Mouse (Mus musculus) c-Kit-positive CD71-positive TER-119-negative erythroid progenitor cells, embryonic 14.5 days (primary cell): ENCODE measurements around the gene Mettl7a2.
"Not testable (repeated sequence)": the region's sequence is repeated elsewhere in the genome, so short reads cannot be mapped to it uniquely, and the experiment has no call there.

ENCODE experiments used
- DNase-seq: peaks from one replicate; pipeline ENCODE4 v3.0.0-alpha.2; 2013; ENCODE audit warnings: low read depth

Mettl7a2 gene

GRCm38 (mm10) chr15:100352711-100353250, at the start of gene Mettl7a2, which contains the start of gene Methig1:
Gene Mettl7a2 (plus strand): TSS chr15:100353200.
Gene Methig1 (plus strand): TSS chr15:100353149.
- no peak for DNase-seq

- DNase-seq = no peak
Observed at GRCm38 (mm10) chr15:100303428-100304018, 49.5 kb upstream of the Mettl7a2 start.

DNA sequence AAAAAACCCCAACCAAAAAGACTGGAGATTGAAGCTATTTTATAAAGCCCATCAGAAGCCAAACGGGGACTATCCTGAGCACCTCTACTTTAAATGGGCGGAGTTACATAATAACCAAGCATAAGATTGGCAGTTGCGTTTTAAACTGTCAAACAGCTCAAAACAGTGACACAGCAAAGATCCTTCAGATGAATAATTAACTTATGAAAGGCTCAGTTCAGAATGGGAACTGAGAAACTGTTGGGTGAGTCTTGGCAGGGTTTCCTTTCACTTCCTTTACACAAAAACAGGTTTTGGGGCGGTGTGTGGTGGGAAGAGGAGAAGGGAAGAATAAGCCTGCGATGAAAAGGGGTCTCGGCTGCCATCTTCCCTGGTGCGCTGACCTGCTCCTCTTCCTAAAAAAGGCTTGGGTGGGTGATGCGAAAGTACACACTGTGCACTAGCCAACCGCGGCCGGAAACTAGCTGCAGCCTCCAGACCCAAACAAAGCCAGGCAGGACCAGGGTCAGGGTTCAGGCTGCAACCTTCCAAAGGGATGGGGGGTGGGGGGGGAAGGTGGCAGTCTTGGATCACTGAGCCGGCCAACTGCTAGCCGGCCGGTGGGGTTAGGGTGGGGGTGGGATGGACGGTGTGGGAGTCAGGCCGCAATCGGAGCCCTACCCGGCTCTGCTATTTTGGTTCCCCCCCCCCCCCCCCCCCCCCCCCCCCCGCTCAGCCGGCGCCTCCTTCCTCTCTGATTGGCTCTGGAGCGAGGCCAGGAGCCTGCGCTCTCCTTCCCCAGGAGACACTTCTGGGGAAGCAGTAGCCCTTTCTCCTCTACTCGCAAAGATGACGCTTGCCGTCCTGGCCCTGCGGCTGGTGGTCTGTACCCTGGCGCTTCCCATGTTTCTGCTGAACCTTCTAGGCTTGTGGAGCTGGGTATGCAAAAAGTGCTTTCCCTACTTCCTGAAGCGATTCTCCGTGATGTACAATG, 48.7 kb upstream of the Mettl7a2 start, which contains the start of gene Mettl7a1:
Gene Mettl7a1, plus strand, starts transcription at position 122 of the 973 bp plus-strand sequence.
- peak; percentile 58 for DNase-seq

- no peak for DNase-seq
Observed at GRCm38 (mm10) chr15:100306201-100306600, 46.8 kb upstream of the Mettl7a2 start.

DNA sequence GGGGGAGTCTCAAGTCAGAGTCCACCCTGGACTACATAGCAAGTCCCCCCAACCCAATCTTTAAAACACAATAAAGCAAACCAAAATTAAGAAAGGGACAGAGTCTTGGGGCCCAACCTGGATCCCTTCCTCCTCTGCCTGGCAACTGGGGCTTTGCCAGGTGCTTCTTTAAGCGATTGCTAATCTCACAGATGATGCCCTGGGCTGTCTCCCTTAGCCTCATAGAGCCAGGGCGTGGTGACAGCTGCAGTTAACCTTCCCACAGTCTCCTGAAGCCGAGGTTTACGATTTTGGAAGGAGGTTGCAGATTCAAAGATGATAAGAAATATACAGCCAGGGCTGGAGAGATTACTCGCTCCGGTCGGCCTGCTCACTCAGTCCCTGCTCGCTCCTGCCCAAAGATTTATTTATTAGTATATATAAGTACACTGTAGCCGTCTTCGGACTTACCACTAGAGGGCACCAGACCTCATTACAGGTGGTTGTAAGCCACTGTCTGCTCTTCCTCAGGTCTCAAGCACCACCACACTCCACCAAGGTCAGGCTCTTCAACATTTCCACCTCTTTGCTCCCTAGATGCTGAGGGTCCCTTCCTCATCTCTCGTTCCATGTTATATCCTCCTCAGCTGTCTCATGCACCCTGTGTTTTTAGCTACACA, 45.4 kb upstream of the Mettl7a2 start:
- peak; percentile 46 for DNase-seq

DNA sequence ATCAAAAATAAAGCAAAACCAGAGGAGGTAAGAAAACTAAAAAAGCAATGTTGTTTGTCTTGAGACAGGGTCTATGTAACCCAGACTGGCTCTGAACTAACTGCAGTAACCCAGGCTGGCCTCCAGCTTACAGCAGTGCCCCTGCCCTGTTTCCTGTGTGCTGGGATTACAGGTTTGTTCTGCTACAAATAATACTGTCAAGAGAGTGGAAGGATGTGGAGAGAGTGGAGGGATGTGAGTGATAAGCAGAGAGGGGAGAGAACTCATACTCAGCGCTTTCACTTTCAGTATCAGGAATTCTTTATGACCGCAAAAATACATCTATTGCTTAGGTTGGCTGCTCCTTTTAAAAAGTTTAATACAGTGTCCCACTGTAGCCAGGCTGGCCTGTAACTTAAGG, 40.7 kb upstream of the Mettl7a2 start:
- no peak for DNase-seq

GRCm38 (mm10) chr15:100314448-100315145, 38.4 kb upstream of the Mettl7a2 start:
- DNase-seq = no peak

GRCm38 (mm10) chr15:100318014-100318671, 34.9 kb upstream of the Mettl7a2 start:
- DNase-seq = not testable (repeated sequence)

GRCm38 (mm10) chr15:100319884-100320283, 33.1 kb upstream of the Mettl7a2 start:
- DNase-seq = no peak

- no peak for DNase-seq
Observed at GRCm38 (mm10) chr15:100320295-100320905, 32.6 kb upstream of the Mettl7a2 start.

GRCm38 (mm10) chr15:100321134-100321533, 31.9 kb upstream of the Mettl7a2 start:
- DNase-seq = no peak

DNA sequence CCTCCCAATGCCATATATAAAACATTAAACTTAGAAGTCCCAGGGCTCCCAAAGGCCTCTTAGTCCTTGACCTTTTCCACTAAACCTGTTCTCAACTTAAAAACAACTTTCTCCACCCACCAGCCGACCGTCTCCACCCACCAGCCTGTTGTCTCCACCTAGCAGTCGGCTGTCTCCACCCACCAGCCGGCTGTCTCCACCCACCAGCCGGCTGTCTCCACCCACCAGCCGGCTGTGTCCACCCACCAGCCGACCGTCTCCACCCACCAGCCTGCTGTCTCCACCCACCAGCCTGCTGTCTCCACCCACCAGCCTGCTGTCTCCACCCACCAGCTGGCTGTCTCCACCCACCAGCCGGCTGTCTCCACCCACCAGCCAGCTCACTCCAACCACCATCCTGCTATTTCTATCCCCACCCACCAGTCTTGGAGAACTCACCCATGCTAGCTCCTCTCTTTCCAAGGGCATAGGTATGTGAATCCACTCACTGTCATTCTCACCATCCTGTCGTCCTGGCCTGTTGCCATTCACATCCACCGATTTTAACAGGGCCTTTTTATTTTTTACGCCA, 28.9 kb upstream of the Mettl7a2 start:
- no peak for DNase-seq

GRCm38 (mm10) chr15:100325235-100325634, 27.8 kb upstream of the Mettl7a2 start:
- DNase-seq = no peak

- DNase-seq = not testable (repeated sequence)
Observed at GRCm38 (mm10) chr15:100328089-100328488, 24.9 kb upstream of the Mettl7a2 start.

GRCm38 (mm10) chr15:100329336-100329735, 23.7 kb upstream of the Mettl7a2 start:
- DNase-seq = not testable (repeated sequence)

DNA sequence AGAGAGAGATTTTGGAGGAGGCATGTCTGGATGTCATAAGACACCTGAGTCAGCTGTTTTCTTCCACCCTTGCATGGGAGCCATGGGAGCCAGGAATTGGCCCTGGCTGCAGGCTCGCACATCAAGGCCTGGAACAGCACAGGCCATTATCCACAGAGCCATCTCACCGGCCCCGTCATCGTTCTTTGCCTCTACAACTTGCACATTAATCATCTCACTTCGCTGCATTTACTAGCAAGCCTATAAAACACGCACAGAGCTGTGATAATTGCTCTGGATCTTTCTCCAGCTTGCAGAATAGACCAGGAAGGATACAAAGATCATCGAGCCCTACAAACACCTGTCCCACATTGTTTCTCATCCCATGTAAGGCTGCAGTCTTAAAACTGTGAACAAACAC, 22.3 kb upstream of the Mettl7a2 start:
- DNase-seq = no peak

GRCm38 (mm10) chr15:100332077-100332961, 20.7 kb upstream of the Mettl7a2 start:
- DNase-seq = not testable (repeated sequence)

DNA sequence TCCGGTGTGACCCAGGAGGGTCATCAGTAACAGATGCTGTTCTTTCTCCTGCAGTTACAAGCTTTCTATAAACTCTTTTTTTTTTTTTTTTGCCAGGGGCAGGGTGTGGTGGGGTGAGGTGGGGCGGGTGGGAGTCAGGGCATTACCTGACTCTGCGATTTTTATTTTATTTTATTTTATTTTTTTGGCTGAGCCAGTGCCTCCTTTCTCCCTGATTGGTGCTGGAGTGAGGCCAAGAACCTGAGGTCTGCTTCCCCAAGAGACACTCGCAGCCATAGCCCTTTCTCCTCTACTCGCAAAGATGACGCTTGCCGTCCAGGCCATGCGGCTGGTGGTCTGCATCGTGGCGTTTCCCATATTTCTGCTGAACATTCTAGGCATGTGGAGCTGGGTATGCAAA, 18.4 kb upstream of the Mettl7a2 start, which contains the start of gene Mettl7a3:
Gene Mettl7a3, plus strand, starts transcription at position 301 of the 400 bp plus-strand sequence.
- DNase-seq = no peak

DNA sequence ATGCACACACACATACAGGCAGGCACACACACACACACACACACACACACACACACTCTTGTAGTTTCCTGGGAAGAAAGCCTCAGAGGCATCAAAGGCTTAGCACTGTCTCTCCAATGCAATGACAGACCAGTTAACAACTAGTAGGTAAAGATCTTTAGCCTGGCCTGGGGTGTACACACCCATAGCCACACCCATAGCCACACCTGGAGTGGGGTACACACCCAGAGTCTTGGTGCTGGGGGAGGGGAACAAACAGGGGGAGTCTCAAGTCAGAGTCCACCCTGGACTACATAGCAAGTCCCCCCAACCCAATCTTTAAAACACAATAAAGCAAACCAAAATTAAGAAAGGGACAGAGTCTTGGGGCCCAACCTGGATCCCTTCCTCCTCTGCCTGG, 15.7 kb upstream of the Mettl7a2 start:
- not testable (repeated sequence) for DNase-seq
